Mouse (Mus musculus): ENCODE measurements around the gene Hoxd13. TPM values are rescaled to one million over a fixed set of nuclear protein-coding genes. Genes with fewer than 3 reads are reported as not detected.
A peak's percentile ranks its signal among the peaks of the same experiment; 100 is the strongest.

Gene Hoxd13
- polyA plus RNA-seq, 1 experiment from 2014 or later: not detected

GRCm38 (mm10) chr2:74667191-74667841 is 794 bp upstream of the Hoxd13 start:
- no peak overlapping the region for H3K4me2 ChIP-seq

DNA sequence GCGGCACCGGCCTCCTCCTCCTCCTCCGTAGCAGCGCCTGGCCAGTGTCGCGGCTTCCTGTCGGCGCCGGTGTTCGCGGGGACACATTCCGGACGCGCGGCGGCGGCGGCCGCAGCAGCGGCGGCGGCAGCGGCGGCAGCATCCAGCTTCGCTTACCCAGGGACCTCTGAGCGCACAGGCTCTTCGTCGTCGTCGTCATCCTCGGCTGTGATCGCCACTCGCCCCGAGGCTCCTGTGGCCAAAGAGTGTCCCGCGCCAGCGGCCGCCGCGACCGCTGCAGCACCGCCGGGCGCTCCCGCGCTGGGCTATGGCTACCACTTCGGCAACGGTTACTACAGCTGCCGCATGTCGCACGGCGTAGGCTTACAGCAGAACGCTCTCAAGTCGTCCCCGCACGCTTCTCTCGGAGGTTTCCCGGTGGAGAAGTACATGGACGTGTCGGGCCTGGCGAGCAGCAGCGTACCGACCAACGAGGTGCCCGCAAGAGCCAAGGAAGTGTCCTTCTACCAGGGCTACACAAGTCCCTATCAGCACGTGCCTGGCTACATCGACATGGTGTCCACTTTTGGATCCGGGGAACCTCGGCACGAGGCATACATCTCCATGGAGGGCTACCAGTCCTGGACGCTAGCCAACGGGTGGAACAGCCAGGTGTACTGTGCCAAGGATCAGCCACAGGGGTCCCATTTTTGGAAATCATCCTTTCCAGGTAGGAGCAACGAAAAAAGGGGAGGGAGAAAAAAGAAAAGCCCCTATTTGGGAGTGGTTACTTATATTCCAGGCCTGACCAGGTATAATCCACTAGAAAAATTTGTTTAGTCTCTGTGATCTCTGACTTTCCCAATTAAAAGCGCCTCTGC is 490 bp downstream of the Hoxd13 start:
- H3K36me3 ChIP-seq (replicated peaks): no peaks in the 10 kb centered on the region
- peaks cover 95% of the 10 kb centered on the region for H3K27me3 ChIP-seq
- H3K4me1 ChIP-seq: peaks cover 17% of the 10 kb centered on the region
- peak overlapping the region; percentile 39 for H3K4me3 ChIP-seq (replicated peaks)
- peak overlapping the region; percentile 58 for H3K4me2 ChIP-seq
- H3K9me3 ChIP-seq: no peaks in the 10 kb centered on the region
- H3K27ac ChIP-seq: no peak overlapping the region
- H3K9ac ChIP-seq: peak overlapping the region; percentile 42; the same call in 1 of the 2 replicates
- ATAC-seq (ENCODE audit: low FRiP score): 0 out of 2 replicates have a peak, but pooled peaks have one; percentile 55
- WGBS: under 1% methylated on average over 66 of the region's 74 CpGs

More at GRCm38 (mm10) chr2:74667191-74667841, 794 bp upstream of the Hoxd13 start:
- ATAC-seq (ENCODE audit: low FRiP score): no peak
- Histone ChIP-seq H3K27me3 (peaks cover 95% of the 10 kb centered on the region), H3K27ac (no peak overlapping the region), H3K4me3 (replicated peaks) (peak overlapping the region; percentile 39; the same call in 1 of the 2 replicates), H3K36me3 (replicated peaks) (no peaks in the 10 kb centered on the region), H3K9ac (no peak overlapping the region), H3K4me1 (peaks cover 11% of the 10 kb centered on the region), H3K9me3 (no peaks in the 10 kb centered on the region)
- WGBS: 1% methylated on average over 36 of the region's 36 CpGs

GRCm38 (mm10) chr2:74669230-74669578 is 1.1 kb downstream of the Hoxd13 start:
- Histone ChIP-seq H3K4me2 (no peak overlapping the region), H3K4me3 (replicated peaks) (no peak overlapping the region), H3K27ac (no peak overlapping the region), H3K9me3 (no peaks in the 10 kb centered on the region), H3K4me1 (peaks cover 17% of the 10 kb centered on the region), H3K27me3 (peaks cover 95% of the 10 kb centered on the region), H3K9ac (no peak overlapping the region), H3K36me3 (replicated peaks) (no peaks in the 10 kb centered on the region)
- ATAC-seq (ENCODE audit: low FRiP score): no peak
- WGBS: 1% methylated on average over 3 of the region's 3 CpGs

- WGBS: 3% methylated on average over 14 of the region's 14 CpGs
- peaks cover 95% of the 10 kb centered on the region for H3K27me3 ChIP-seq
- no peaks in the 10 kb centered on the region for H3K9me3 ChIP-seq
- no peak overlapping the region for H3K4me2 ChIP-seq
- H3K4me1 ChIP-seq: peaks cover 17% of the 10 kb centered on the region
- H3K27ac ChIP-seq: no peak overlapping the region
- no peak overlapping the region for H3K4me3 ChIP-seq (replicated peaks)
- no peak for ATAC-seq (ENCODE audit: low FRiP score)
- H3K9ac ChIP-seq: no peak overlapping the region
- no peaks in the 10 kb centered on the region for H3K36me3 ChIP-seq (replicated peaks)
Measured at GRCm38 (mm10) chr2:74669650-74670235, 1.6 kb downstream of the Hoxd13 start.

GRCm38 (mm10) chr2:74670632-74671188 is 2.6 kb downstream of the Hoxd13 start:
- ATAC-seq (ENCODE audit: low FRiP score): no peak
- no peaks in the 10 kb centered on the region for H3K9me3 ChIP-seq
- no peak overlapping the region for H3K4me3 ChIP-seq (replicated peaks)
- H3K9ac ChIP-seq: no peak overlapping the region
- H3K27me3 ChIP-seq: peaks cover 97% of the 10 kb centered on the region
- H3K4me2 ChIP-seq: no peak overlapping the region
- no peaks in the 10 kb centered on the region for H3K36me3 ChIP-seq (replicated peaks)
- peaks cover 17% of the 10 kb centered on the region for H3K4me1 ChIP-seq
- WGBS: 2% methylated on average over 3 of the region's 3 CpGs
- no peak overlapping the region for H3K27ac ChIP-seq

GRCm38 (mm10) chr2:74671847-74672246 is 3.7 kb downstream of the Hoxd13 start:
- ATAC-seq (ENCODE audit: low FRiP score): no peak
- no peak overlapping the region for H3K9ac ChIP-seq
- peaks cover 97% of the 10 kb centered on the region for H3K27me3 ChIP-seq
- H3K9me3 ChIP-seq: no peaks in the 10 kb centered on the region
- H3K4me1 ChIP-seq: peaks cover 17% of the 10 kb centered on the region
- no peak overlapping the region for H3K4me3 ChIP-seq (replicated peaks)
- no peak overlapping the region for H3K4me2 ChIP-seq
- WGBS: 5% methylated on average over 5 of the region's 5 CpGs
- no peak overlapping the region for H3K27ac ChIP-seq
- no peaks in the 10 kb centered on the region for H3K36me3 ChIP-seq (replicated peaks)

GRCm38 (mm10) chr2:74672481-74673362 is 4.6 kb downstream of the Hoxd13 start:
- Histone ChIP-seq H3K4me3 (replicated peaks) (peak overlapping the region; percentile 29), H3K36me3 (replicated peaks) (no peaks in the 10 kb centered on the region), H3K9me3 (no peaks in the 10 kb centered on the region), H3K27me3 (peaks cover 97% of the 10 kb centered on the region), H3K27ac (no peak overlapping the region), H3K9ac (no peak overlapping the region), H3K4me1 (peaks cover 16% of the 10 kb centered on the region), H3K4me2 (peak overlapping the region; percentile 49)
- ATAC-seq (ENCODE audit: low FRiP score): peak; percentile 76
- under 1% methylated on average over 40 of the region's 40 CpGs for WGBS

DNA sequence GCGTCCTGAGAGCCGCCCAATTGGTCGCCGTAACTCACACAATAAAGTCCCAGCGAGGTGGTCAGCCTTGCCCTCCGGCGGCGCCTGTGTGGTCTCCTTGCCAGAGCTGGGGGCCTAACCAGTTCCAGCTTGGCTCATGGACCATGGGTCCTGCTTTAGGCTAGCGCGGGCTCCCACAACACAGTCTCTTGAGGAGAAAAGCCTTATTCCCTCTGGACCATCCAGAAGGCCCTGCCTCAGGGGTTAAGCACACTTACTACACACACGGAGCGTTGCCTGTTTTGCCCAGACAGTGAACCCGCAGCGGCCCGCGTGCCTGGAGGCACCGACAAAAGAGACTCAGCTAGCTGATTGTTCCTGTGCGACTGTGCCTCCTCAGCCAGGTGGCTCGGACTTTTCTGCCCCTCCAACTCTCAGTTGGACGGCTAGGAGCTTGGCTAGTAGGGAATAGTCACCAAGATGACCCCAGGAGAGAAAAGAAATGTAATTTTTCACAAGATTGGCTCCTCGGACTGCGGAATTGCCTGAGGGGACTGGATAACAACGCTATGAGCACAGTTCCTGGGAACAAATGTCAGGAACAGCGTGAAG is 5.8 kb downstream of the Hoxd13 start:
- no peak overlapping the region for H3K4me3 ChIP-seq (replicated peaks)
- H3K27me3 ChIP-seq: peaks cover 97% of the 10 kb centered on the region
- H3K9me3 ChIP-seq: no peaks in the 10 kb centered on the region
- no peak overlapping the region for H3K4me2 ChIP-seq
- no peak for ATAC-seq (ENCODE audit: low FRiP score)
- H3K4me1 ChIP-seq: peaks cover 6% of the 10 kb centered on the region
- WGBS: under 1% methylated on average over 24 of the region's 24 CpGs
- no peak overlapping the region for H3K27ac ChIP-seq
- no peak overlapping the region for H3K9ac ChIP-seq
- no peaks in the 10 kb centered on the region for H3K36me3 ChIP-seq (replicated peaks)

DNA sequence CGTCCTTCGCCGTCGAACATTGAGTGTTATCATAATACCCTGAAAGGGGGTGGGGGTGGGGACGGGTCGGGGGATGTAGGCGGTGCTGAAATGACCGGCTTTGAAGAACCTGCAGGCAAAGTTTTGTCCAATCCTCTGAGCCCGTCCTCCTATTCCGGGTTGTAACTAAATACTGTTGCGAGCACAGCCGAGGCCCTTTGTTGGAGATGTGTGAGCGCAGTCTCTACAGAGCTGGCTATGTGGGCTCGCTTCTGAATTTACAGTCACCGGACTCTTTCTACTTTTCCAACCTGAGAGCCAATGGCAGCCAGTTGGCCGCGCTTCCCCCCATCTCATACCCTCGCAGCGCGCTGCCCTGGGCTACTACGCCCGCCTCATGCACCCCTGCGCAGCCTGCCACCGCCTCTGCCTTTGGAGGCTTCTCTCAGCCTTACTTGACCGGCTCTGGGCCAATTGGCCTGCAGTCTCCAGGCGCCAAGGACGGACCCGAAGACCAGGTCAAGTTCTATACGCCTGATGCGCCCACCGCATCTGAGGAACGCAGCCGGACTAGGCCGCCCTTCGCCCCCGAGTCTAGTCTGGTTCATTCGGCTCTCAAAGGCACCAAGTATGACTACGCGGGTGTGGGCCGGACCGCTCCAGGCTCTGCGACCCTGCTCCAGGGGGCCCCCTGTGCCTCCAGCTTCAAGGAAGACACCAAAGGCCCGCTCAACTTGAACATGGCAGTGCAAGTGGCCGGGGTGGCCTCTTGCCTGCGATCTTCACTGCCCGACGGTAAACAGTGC is 7.0 kb downstream of the Hoxd13 start, which contains the start of gene Hoxd12:
Gene Hoxd12 (plus strand): TSS at position 133 of the 785 bp plus-strand sequence.
- H3K27ac ChIP-seq: no peak within 1 kb of the TSS
- H3K9me3 ChIP-seq: no peaks in the 10 kb centered on the region
- ATAC-seq (ENCODE audit: low FRiP score): no peak
- 2% methylated on average over 47 of the region's 47 CpGs for WGBS
- H3K36me3 ChIP-seq (replicated peaks): no peaks in the 10 kb centered on the region
- no peak within 1 kb of the TSS for H3K4me2 ChIP-seq
- H3K9ac ChIP-seq: no peak within 1 kb of the TSS
- H3K27me3 ChIP-seq: peaks cover 97% of the 10 kb centered on the region
- H3K4me1 ChIP-seq: peaks cover 6% of the 10 kb centered on the region
- H3K4me3 ChIP-seq (replicated peaks): no peak within 1 kb of the TSS

- 4% methylated on average over 24 of the region's 24 CpGs for WGBS
- no peak overlapping the region for H3K4me2 ChIP-seq
- no peak overlapping the region for H3K9ac ChIP-seq
- ATAC-seq (ENCODE audit: low FRiP score): no peak
- H3K4me1 ChIP-seq: peaks cover 6% of the 10 kb centered on the region
- no peak overlapping the region for H3K27ac ChIP-seq
- H3K27me3 ChIP-seq: peaks cover 99% of the 10 kb centered on the region
- no peaks in the 10 kb centered on the region for H3K36me3 ChIP-seq (replicated peaks)
- no peak overlapping the region for H3K4me3 ChIP-seq (replicated peaks)
- H3K9me3 ChIP-seq: no peaks in the 10 kb centered on the region
Measured at GRCm38 (mm10) chr2:74675666-74676282, 7.7 kb downstream of the Hoxd13 start.

All from forebrain, embryonic 12.5 days (tissue).